Mouse (Mus musculus) lung, embryonic 16.5 days (tissue): Measurements from ENCODE around the gene Podxl2. TPM values are rescaled to one million over a fixed set of nuclear protein-coding genes. Genes with fewer than 3 reads are reported as not detected.

Experiments used
- polyA plus RNA-seq: library from polyadenylated mRNA; unstranded; fragments of >200 nt; fragmentation: Nextera tagmentation; extraction: Ambion mirVana; gene quantifications from 2 replicates; pipeline ENCODE4 v1.2.1, GENCODE M21; 2015

Podxl2 gene
- polyA plus RNA-seq, 1 experiment from 2014 or later: 35.1 TPM

Other genes with a start within 250 kb of the Podxl2 start
- 1.0 TPM in 2 replicates for gene Kbtbd12, start 237.1 kb downstream of the Podxl2 start, polyA plus RNA-seq
- 73.2 and 79.8 TPM in 2 replicates for gene Mgll, start 150.6 kb downstream of the Podxl2 start, polyA plus RNA-seq
- gene Abtb1, start 33.1 kb downstream of the Podxl2 start, polyA plus RNA-seq: 49.5 and 50.4 TPM in 2 replicates
- 119 and 125 TPM in 2 replicates for gene Mcm2, start 23.7 kb upstream of the Podxl2 start, polyA plus RNA-seq
- 80.1 and 85.3 TPM in 2 replicates for gene Tpra1, start 27.2 kb upstream of the Podxl2 start, polyA plus RNA-seq